Mouse (Mus musculus): ENCODE data around the gene Slc19a2.

DNA sequence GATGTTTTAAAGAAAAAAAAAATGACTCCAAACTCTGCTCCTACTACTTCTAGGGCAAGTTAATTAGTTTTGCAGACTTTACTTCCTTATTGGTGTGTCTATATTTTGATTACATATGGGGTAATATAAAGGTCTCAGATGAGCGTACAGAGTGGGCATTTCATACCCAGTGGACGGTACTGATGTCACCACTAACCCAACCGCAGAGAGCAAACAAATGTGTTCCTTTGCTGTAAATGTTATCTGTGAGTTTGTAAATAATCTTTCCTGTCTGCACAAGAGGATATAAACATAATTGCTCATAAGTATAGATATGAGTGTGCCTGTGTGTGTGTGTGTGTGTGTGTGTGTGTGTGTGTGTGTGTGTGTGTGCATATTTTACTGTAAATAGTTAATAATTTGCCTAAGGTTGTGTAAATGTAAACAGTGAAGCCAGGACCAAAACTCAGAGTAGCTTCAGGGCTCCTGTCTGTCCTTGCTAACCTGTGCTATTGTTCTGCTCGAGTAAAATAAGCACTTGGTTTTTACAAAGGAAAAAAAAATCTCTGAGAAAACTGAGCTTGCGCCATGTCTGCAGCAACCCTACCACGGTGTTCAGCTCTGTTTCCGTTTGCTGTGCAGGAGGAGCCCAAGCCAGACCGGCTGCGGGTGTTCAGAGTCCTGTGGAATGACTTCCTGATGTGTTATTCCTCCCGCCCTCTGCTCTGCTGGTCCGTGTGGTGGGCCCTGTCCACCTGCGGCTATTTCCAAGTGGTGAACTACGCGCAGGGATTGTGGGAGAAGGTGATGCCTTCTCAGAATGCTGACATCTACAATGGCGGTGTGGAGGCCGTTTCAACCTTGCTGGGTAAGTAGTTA, 11.6 kb downstream of the Slc19a2 start:
- no peak for TF ChIP-seq CTCF (IDR thresholded peaks at IDR 0.05; ENCODE audit: low read depth, low read length)
- TF ChIP-seq POLR2A (IDR thresholded peaks at IDR 0.05; ENCODE audit: borderline replicate concordance, low read depth, low read length): no peak
